Mouse (Mus musculus) cerebellum, adult 11 months (tissue): ENCODE results near the gene Samt2.
"Not testable (repeated sequence)": the region's sequence is repeated elsewhere in the genome, so short reads cannot be mapped to it uniquely, and the experiment has no call there.

Experiments
- DNase-seq: peaks from one replicate; pipeline ENCODE4 v3.0.0; 2022

Samt2 gene

DNA sequence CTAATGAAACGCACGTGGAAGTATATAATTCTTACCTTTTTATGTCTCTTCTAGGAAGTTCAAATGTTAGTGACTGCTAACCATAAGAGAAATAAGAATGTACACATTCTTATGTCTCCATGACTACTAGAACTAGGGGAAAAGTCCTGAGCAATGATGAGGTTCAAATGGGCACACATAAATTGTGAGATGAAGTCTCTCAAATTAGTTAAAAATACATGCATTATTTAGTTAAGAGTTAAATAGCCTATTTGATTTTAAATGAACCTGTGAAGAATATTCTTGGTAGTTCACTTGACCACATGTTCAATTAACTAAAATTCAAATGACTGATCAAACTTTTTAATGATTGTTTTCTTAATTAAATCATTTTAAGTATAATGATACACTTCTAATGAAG, at the start of gene Samt2:
Gene Samt2 (minus strand): TSS at position 101 of the 400 bp plus-strand sequence.
- not testable (repeated sequence) for DNase-seq
